Mouse (Mus musculus): ENCODE results near the gene Dusp1.

Gene Dusp1

DNA sequence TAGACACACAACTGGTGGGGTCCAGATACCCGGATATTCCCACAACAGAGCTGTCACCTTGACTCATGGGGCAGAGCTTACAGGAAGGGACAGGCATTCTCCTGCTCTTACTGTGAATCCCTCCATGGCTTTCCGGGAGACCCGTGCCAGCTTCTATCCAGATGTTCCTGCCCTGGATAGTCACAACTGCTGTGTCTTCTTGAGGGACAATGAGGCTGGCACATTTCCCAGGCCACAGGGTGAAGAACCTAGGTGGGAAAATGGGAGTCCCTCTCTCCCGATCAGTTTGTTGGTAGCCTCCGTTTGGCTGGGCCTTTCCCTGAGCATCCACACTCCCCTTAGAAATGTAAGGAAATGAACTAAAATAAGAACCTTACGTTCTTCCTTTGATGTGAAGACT lies 33.2 kb downstream of the Dusp1 start:
- intact Hi-C loops (cut with DNase I), result no loop called here

DNA sequence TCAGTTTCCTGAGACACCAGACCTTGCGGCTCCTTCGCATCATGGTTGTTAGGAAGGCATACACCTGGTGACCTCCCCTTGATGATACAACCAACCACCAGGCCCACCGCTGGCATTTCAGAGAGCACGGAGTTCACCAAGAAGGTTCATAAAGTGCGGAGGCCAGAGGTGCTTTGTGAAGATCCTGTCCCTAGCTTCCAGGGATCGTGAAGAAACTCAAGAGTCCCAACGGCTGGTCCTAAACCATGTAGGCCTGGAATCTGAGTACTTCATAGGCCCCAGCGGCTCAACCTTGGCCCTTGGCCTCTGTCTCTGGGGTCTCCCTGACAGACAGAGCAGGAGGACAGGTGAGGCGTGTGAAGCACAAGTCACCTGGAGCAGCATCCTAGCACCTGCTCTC lies 34.6 kb downstream of the Dusp1 start:
- intact Hi-C loops (cut with DNase I), result no loop called here

DNA sequence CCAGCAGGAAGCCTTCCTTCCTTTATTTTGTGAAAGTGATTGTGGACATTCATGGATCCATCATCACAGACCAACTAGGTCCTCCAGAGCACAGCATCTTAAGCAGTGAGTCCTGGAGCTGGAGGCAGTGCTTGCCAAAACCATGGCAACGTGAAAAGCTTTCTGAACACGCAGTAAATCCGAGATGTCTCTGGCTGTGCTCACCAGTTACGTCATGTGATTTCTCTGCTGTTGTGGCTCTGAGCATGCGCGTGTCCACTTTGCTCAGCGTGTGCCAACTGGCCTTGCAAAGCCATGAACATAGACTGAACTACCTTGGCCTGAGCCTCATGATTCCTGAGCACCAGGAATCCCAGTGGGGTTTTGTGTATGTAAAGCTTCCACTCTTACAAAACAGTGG lies 36.6 kb downstream of the Dusp1 start:
- intact Hi-C loops (cut with DNase I), result no loop called here

DNA sequence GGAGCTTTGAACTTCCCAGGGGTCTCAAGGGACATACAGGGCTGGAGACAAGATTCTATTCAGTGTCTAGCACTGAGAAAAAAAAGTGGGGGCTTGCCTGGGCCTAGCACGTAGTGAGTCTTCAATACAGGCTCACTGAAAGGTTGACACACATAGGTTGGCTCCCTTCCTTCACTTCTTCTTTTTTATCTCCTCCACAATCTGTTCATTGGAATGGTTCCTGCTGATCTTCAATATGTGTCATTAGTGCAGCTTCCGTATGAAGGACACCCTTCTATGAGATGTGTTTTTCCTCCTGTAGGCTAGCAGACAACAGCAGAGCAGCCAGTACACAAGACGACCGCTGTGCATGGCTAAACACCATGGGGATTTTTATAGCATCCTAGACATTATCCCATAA lies 37.1 kb downstream of the Dusp1 start:
- intact Hi-C loops (cut with DNase I), result no loop called here

DNA sequence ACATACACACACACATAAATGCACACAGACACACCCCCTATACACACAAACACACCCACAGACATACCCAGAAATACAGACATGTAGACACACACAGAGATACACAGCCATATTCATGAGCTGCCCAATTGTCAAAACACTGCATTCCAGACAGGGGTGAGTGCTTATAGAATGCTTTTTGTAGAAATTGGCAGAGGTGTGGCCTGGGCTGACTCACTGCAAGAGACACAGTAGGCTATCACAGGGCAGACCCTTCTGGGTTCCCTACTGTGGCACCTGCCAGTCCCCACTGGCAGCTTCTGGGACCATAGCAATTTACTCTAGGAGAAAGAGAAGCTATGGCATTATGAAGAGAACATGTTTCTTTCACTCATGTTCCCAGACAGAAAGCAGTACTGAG lies 37.6 kb downstream of the Dusp1 start:
- intact Hi-C loops (cut with DNase I), result no loop called here

DNA sequence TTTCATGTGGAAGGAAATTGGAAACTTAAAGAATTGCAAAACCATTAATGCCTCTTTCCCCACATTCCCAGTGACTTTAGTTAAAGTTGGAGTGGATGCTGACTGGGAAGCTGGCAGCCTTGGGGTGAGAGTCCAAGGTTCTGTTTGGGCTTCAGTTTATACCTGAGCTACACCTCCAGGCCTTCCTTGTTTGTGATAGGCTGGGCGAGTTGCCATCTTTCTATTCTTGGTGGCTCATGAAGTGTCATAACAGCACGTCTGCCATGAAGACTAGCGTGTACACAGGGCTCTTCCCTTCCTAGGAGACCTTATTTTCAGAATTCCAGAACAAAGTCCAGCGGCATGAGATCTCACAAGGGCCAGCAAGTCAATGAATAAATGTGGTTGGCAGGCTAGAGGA lies 39.2 kb downstream of the Dusp1 start:
- intact Hi-C loops (cut with DNase I), result no loop called here

DNA sequence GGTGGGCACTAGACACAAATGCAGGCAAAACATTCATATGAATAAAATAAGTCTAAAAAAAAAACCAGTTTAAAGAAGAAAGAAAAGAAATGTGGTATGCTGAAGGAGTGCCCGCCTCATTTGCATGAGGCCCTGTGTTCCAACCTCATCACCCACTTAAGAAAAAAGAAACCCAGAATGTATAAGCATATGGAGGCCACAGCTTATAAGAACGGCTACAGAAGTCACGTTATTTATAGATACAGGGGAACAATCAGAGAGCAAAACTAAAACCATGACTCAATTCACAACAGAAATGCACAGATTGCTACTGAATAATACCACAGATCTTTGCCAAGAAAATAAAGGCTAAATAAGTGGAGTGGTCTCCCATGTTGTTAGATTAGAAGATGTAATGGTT lies 43.6 kb downstream of the Dusp1 start:
- intact Hi-C loops (cut with DNase I), result no loop called here

DNA sequence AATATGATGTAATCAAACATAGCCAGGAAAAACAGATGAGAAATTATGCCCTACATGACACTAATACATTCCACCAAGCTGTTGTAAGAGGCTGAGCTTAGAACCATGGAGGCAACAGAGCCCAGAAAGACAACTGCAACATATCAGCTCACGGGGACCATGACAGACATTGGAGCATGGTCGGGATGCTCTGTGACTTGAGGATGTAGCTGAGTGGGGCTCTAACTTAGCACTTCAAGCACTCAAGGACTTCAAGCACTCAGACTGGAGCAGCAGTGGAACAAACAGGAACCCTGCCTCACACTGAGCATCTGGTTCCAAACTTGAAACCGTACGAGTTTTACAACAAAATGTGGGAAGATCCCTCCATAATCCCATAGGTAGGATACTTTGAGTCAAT lies 46.3 kb downstream of the Dusp1 start:
- intact Hi-C loops (cut with DNase I), result loop anchor here (2.0 kb wide), 1 partner anchor 123 kb away; no protein-coding TSS in a partner anchor

DNA sequence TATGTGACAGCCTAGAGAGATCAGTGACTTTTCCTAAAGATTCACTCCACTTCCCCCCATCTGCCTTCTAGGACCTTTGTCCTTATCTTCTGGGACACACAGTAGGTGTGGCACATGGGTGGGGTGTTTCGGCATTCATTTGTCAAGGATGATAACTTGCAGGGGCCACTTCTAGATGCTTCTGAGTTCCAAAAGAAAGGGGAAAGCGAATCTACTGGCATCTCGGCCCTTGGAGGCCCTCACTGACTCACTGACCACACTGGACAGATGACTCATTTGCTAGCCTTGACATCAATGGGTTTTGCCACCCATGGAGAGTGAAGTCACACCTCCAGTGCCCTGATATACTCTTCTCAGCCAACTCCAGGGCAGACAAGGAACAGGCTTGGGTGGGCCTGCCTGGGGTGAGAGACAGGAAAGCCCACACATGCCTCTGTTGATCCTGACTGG lies 47.3 kb downstream of the Dusp1 start:
- intact Hi-C loops (cut with DNase I), result loop anchor here (2.0 kb wide), 1 partner anchor 124 kb away; no protein-coding TSS in a partner anchor

DNA sequence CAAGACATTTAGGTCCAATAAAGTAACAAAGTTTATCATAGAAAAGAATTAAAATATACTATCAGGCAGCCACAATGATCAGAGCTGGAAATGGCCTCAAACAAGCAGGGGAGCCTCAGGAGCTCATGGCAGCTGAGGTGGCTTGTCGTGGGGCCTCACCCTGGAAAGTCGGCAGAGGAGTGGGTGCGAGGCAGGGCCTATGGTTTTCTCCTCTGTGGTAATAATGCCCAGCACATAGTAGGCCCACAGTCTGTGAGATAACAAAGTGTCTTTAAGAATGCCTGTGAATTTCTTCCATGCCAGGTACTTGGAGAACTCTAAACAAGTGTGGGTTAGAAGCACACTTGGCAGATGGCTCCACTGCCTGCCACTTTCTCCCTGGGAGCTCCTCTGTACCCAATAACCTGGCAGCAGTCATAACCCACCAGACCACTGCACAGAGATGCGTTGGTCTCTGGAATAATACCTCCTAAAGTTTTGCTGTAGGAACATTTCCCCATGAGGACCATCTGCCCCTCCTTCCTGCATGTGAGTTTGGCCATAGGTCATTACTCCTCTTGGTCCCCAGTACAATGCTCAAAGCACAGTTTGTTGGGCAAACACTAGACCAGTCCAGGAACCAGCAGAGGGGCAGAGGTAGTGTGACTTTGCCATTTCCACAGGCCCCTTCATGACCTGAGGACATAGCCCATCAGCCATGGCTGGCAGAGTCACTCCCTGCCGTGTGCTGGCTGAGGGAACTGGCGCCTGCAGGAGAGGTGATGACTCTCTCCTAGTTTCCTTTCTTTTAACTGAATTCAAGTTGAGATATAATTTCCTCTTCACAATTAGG lies 48.3 kb downstream of the Dusp1 start:
- intact Hi-C loops (cut with DNase I), result loop anchor here (2.0 kb wide), 1 partner anchor 125 kb away; no protein-coding TSS in a partner anchor

DNA sequence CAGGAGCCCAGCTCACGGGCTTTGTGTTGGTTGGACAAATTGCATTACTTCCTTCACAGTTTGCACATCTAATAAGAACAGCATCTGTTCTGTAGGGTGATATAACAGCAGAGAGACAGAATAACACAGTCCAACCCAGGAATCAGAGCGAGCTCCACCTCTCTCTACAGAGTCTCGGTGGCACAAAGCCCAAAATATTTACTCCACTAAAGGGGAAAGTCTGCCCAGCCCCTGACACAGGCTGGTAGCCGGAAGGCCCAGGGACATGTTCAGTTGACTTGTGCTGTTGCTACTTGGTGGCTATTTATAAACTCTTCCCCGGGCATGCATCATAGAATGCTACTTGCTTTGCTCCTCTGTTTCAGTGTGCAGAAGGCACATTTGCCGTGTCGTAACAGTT lies 49.0 kb downstream of the Dusp1 start:
- intact Hi-C loops (cut with DNase I), result no loop called here

DNA sequence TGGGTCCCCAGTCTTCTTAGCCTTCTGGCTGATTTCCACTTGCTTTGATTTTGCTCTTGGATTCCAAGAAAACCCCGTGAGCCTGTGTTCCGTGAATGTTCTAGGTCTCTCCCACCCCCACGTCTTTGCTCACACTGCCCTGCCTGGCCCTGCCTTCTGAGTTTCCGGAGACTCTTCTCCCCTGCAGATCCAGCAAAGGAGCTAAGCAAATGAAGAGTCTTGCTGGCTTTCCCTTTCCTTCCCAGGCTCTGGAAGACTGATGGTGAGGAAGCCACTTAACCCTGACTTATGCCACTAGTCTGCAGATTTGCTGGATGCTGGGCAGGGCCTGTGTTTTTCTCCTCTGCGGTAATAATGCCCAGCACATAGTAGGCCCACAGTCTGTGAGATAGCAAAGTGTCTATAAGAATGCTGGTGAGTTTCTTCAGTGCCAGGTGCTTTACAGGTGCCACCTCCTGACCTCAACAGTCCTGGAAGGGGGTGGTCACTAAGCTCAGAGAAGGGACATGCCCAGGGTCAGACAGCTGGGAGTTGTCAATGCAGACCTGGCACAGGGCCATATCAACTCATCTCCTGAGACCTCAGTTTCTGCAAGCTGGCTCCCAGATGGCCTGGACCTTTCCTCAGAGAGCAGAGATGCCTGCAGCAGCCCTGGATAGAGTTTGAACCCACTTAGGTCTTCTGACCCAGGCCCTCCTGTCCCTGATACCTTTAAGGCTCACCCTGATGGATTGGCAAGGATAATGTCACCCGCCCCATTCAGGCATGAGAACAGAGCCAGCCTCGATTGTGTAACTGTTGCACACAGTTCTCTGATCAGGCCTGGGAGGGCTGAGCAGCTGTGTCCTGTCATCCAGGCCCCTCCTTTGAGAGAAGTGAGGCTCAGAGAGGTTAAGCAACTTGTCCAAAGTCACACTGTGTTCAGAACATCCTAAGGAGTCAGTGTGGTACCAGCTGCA lies 49.8 kb downstream of the Dusp1 start:
- intact Hi-C loops (cut with DNase I), result no loop called here

DNA sequence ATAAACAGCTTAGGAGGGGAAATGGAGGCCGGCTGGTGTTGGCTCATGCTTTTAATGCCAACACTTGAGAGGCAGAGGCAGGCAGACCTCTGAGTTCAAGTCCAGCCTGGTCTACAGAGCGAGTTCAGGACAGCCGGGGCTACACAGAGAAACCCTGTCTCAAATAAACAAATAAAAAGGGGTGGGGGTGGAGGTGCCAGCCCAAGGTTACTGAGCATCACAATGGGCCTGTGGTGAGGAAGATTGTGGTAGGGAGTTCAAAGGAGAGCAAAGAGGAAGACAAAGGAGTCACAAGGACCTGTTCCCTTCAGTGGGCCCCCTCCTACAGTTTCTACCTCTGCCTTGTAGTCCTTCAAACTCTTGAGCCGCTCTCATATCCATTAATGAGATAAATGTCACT lies 50.7 kb downstream of the Dusp1 start:
- intact Hi-C loops (cut with DNase I), result no loop called here

DNA sequence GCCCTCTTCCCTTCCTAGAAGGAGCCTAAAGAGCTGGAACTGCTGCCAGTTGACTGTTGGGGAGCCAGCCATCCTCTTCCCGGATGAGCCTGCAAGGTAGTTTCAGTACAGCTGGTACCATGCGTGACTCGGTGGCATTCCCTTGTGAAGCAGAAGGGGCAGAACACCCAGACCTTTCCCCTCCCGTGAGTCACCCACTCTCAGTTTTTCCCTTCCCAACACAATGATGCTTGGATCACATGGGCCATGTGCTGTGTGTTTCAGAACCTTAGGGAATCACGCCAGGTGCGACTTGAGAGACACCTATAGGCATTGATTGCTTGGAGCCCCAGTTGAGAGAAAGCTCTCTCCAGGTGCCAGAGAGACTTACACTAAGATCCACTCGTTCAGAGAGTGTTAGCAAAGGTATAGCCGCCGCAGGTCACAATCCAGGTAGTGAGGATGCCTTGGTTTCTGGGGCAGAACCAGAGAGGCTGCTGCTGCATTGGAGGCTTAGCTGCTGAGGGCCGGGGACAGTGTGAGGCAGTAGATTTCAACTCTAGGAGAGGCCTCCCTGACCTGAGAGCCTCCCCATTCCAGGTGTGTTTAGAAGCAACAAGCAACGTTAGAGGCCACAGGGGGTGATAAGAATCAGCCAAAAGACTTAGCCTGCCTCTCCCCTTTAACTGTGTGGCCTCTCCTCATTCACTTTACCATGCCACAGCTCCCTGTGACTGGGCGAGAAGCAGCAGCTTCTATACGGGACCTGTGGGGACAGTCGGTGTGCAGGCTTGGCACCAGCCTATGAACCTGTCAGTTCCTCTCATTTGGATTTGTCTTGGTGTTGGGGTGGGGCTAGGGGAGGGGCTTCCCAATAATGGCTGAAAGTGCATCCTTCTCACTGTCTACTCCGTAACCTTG lies 51.5 kb downstream of the Dusp1 start:
- intact Hi-C loops (cut with DNase I), result no loop called here

DNA sequence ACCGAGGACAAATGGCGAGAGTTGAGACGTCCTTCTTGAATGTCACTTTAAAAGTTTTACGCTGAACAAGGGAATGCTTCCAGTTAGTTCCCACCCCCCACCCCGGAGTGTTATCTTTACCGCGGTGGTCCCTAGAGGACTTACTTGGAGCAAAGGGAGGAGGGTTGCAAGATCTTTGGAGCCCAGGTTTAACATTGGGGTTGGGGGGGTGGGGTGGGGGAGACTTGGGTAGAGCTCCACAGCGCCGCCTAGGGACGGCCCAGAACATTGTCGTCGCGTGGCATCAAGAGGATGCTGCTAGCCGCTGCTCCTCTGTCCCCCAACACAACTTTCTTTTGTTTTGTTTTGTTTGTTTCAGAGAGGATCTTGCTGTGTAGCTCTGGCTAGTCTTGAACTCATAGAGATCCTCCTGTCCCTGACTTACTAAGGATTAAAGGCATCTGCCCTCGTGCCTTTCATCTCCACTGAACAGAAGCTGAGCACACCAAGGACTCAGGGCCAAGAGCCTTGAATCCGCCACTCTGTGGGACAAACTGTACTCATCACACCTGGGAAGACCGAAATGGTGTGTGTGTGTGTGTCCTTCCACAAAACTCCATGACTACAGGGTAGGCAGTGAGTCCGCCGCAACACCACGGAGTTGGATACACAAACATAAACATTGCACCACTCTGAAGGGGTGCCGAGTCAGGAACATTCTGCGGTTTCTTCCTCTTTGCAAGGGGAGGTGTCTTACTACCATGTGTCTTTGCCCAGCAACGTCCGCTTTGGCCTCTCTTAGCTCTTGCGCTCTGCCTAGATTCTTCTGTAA lies 52.8 kb downstream of the Dusp1 start:
- intact Hi-C loops (cut with DNase I), result loop anchor here (2.0 to 5.0 kb wide), 2 partner anchors 73 to 128 kb away; no protein-coding TSS in a partner anchor

DNA sequence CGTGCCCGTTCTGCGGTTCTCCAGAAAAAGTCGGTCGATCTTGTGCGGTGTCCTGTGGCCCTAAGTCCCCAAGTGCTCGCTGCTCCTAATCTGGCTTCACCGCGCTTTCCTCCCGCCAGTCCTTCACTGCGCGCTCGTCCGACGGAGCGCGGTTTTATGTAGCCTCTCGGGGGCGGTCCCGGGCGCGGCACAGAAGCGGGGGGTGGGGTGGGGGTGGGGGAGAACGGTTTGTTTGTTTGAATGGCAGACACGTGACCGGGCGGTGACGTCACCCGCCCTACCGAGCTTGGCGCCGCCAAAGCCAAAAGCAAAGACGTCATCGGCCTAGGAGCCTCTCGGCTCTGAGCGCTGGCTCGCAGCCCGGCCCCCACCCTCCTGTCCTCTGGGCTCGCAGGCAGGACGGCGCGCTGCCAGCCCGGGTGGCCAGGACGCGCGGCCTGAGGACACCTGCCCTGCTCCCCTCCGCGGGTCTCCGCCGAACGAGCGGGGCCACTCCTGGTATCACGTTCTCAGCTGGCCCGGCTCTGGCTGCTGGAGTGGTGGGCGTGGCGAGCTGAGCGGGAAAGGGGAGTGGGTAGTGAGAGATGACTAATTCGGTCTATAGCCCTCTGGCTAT lies 53.5 kb downstream of the Dusp1 start:
- intact Hi-C loops (cut with DNase I), result loop anchor here (2.0 to 5.0 kb wide), 2 partner anchors 74 to 128 kb away; no protein-coding TSS in a partner anchor

DNA sequence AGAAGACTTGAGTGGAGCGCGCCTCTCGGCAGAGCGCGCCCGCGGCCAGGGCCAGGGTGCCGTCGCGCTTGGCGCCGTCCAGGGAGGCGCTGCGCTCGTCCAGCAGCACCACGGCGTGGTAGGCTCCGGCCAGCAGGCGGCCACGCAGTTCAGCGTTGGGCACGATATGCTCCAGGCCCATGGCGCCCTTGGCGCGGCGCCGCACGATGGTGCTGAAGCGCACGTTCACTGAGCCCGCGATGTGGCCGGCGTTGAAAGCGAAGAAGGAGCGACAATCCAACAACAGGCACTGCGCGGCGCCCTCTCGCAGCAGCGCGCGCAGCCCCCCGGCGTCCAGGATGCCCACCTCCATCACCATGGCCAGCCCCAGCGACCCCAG lies 54.0 kb downstream of the Dusp1 start:
- intact Hi-C loops (cut with DNase I), result loop anchor here (2.0 to 5.0 kb wide), 3 partner anchors 41 to 129 kb away; no protein-coding TSS in a partner anchor

DNA sequence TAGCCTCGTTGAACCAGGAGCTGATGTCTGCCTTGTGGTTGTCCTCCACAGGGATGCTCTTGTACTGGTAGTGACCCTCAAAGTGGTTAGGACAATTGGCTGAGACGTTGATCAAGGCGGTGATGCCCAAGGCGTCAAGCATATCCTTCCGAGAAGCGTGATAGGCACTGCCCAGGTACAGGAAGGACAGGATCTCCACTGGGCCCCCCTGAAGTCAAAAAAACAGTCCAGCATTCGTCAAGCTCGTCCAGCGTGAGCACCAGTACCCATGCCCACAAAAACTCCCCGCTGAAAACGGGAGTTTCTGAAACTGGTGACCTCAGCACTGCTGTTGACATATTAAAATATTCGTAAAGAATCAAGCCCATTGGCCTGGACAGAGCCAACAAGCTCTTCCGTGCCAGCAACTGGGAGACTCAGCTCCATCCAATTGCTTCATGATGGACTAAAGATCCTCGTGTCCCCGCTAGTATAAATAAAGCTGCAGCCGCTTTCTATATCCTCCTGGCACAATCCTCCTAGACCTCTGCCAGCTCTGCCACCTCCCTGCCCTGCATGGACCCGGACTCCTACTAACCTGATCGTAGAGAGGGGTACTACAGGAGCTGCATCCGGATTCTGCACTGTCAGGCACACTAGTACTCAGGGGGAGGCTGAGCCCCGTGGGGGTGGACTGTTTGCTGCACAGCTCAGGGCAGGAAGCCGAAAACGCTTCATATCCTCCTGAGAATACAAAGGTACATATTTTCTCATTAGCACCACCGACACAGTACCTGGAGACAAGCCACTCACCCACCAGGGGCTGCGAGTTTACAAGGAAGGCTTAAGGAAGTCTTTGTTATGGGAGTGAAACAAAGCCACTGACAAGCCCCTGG lies 54.7 kb downstream of the Dusp1 start:
- intact Hi-C loops (cut with DNase I), result loop anchor here (2.0 to 5.0 kb wide), 2 partner anchors 40 to 75 kb away; no protein-coding TSS in a partner anchor
